Mouse (Mus musculus): ENCODE results near the gene Mgat5.

GRCm38 (mm10) chr1:127459015-127459451, 254.2 kb downstream of the Mgat5 start:
- TF ChIP-seq CTCF (IDR thresholded peaks at IDR 0.05; ENCODE audit: borderline replicate concordance, insufficient read depth, low read depth, low read length) (peak; percentile 88), POLR2A (IDR thresholded peaks at IDR 0.05; ENCODE audit: borderline replicate concordance, insufficient read depth, low read length) (no peak)
